Comparison of ENCODE assay signal across 9 mouse cellular contexts in genomic region chr16:37752876-37753275, GRCm38 (mm10). TPM values are rescaled to one million over a fixed set of nuclear protein-coding genes. Genes with fewer than 3 reads are reported as not detected.
DNase-seq lines count a peak whose midpoint lies in the region; ATAC-seq and TF ChIP-seq lines count a peak whose summit lies in the region.
"Had no signal": no experiment of that assay in that cellular context is flagged by ENCODE, and none has a peak within 500 bp of the region (broad histone marks: within the 10 kb centered on the region; RNA-seq: fewer than 3 reads in every experiment).

No protein-coding gene starts in this region.

- no peak overlapping the region for H3K4me3 ChIP-seq in ES-Bruce4 (ENCODE audit: low read depth, low read length)
- no peak overlapping the region for H3K4me3 ChIP-seq in heart, embryonic 12.5 days
- no peak overlapping the region for H3K4me3 ChIP-seq in limb, embryonic 13.5 days

- no peaks in the 10 kb centered on the region for H3K9me3 ChIP-seq in ES-Bruce4 (replicated peaks; ENCODE audit: control insufficient read depth, insufficient read depth, low read length, poor library complexity, severe bottlenecking)
- H3K9me3 ChIP-seq in heart, embryonic 12.5 days (replicated peaks): no peaks in the 10 kb centered on the region
- H3K9me3 ChIP-seq in limb, embryonic 13.5 days: no peaks in the 10 kb centered on the region

- peak; percentile 45 for DNase-seq in 3T3-L1 (ENCODE audit: low read depth, low spot score)
- DNase-seq in right cerebral cortex, adult 18-20 months: no peak
- no peak for DNase-seq in thymus, postnatal 14 days
- no peak for DNase-seq in urinary bladder, adult 2 months (ENCODE audit: low spot score)
- DNase-seq: right cerebral cortex, postnatal 4 days had no signal

- H3K9ac ChIP-seq in ES-Bruce4 (ENCODE audit: low read depth, poor library complexity, severe bottlenecking): no peak overlapping the region
- no peak overlapping the region for H3K9ac ChIP-seq in heart, embryonic 12.5 days
- no peak overlapping the region for H3K9ac ChIP-seq in limb, embryonic 13.5 days

- H3K27ac ChIP-seq in ES-Bruce4 (ENCODE audit: insufficient read depth, low read length): peak overlapping the region; percentile 65; the same call in 1 of the 2 replicates
- H3K27ac ChIP-seq in heart, embryonic 12.5 days (ENCODE audit: poor library complexity, severe bottlenecking): peak overlapping the region; percentile 68
- H3K27ac ChIP-seq in limb, embryonic 13.5 days: no peak overlapping the region; the same call in 1 of the 2 replicates

- peaks cover 5% of the 10 kb centered on the region for H3K4me1 ChIP-seq in ES-Bruce4 (ENCODE audit: control insufficient read depth, insufficient read depth, low read length)
- H3K4me1 ChIP-seq in heart, embryonic 12.5 days (replicated peaks): peaks cover 49% of the 10 kb centered on the region
- H3K4me1 ChIP-seq in limb, embryonic 13.5 days: peaks cover 10% of the 10 kb centered on the region

- no peak for TF ChIP-seq EP300 in ES-Bruce4 (IDR thresholded peaks at IDR 0.05; ENCODE audit: insufficient read depth, low read depth, low read length)

- H3K4me2 ChIP-seq in heart, embryonic 12.5 days: no peak overlapping the region
- H3K4me2 ChIP-seq in limb, embryonic 13.5 days (replicated peaks): no peak overlapping the region

- WGBS in heart, embryonic 12.5 days: 32% methylated on average over 2 of the region's 2 CpGs
- 30% methylated on average over 2 of the region's 2 CpGs for WGBS in limb, embryonic 13.5 days

- peak; percentile 63; the same call in 1 of the 2 replicates for ATAC-seq in heart, embryonic 12.5 days (ENCODE audit: insufficient number of reproducible peaks, low FRiP score)
- peak; percentile 40; the same call in 1 of the 2 replicates for ATAC-seq in limb, embryonic 13.5 days (ENCODE audit: low FRiP score, low read depth)
- ATAC-seq: Patski had no signal

- no peak for TF ChIP-seq POLR2A in ES-Bruce4 (IDR thresholded peaks at IDR 0.05; ENCODE audit: insufficient read depth, low read length)

- H3K27me3 ChIP-seq in ES-Bruce4 (ENCODE audit: control insufficient read depth, insufficient read depth, low read length, poor library complexity, severe bottlenecking): no peaks in the 10 kb centered on the region
- H3K27me3 ChIP-seq in heart, embryonic 12.5 days (replicated peaks): no peaks in the 10 kb centered on the region
- no peaks in the 10 kb centered on the region for H3K27me3 ChIP-seq in limb, embryonic 13.5 days
- H3K27me3 ChIP-seq: Patski had no signal

- no peaks in the 10 kb centered on the region for H3K36me3 ChIP-seq in ES-Bruce4 (ENCODE audit: control insufficient read depth, insufficient read depth, low read length, poor library complexity, severe bottlenecking)
- H3K36me3 ChIP-seq in heart, embryonic 12.5 days: no peaks in the 10 kb centered on the region
- no peaks in the 10 kb centered on the region for H3K36me3 ChIP-seq in limb, embryonic 13.5 days

- no peak for TF ChIP-seq CTCF in ES-Bruce4 (IDR thresholded peaks at IDR 0.05; ENCODE audit: low read depth, low read length)

RNA-seq across cellular contexts. Expression of gene Fstl1, which starts 23.8 kb away (rescaled TPM):
- 53.1 and 56.4 TPM in 2 replicates for polyA plus RNA-seq in ES-Bruce4 (2011; ENCODE audit: insufficient read depth, insufficient read length, low read depth, missing spikeins)
- polyA plus RNA-seq in heart, embryonic 12.5 days (2016; fragmentation: Nextera tagmentation; extraction: Ambion mirVana): 558 and 559 TPM in 2 replicates
- polyA plus RNA-seq in limb, embryonic 13.5 days (2015; fragmentation: Nextera tagmentation; extraction: Ambion mirVana): 714 and 731 TPM in 2 replicates
- 246 and 266 TPM in 2 replicates for polyA plus RNA-seq in urinary bladder, adult 2 months (2012; rRNA removed)
